Mouse (Mus musculus): Measurements from ENCODE around the gene Tnfsf12. TPM values are rescaled to one million over a fixed set of nuclear protein-coding genes. Genes with fewer than 3 reads are reported as not detected.

Gene Tnfsf12
- total and polyA plus RNA-seq, 2 experiments from 2014 or later = 4.5 to 6.2 TPM

DNA sequence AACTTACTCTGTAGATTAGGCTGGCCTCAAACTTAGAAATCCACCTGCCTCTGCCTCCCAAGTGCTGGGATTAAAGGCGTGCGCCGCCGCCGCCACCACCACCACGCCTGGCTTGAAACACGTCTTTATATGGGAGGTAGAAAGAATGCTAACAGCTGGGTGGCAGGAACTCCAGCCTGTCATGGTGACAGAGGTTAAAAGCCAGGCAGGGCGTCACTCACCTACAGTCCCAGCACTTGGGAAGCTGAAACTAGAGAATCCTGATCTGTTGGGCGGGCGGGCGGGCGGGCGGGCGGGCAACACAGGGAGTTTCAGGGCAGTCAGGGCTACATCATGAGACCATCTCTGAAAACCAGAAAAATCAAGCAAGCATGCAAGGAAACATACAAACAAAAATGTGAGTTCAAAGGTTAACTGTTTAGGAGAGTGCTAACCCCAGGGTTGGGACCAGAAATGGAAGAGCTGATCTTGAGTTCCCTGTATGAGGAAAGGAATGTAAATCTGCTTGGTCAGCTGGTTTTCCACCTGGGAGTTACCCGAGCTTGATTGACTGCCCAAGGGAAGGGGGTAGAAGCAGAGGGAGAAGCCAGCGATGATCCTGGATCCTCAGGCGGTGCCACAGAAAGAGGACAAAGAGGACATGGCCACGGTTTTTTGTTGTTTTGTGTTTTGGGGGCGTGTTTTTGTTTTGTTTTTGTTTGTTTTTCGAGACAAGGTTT lies 17.5 kb upstream of the Tnfsf12 start:
- H3K4me1 ChIP-seq (ENCODE audit: insufficient read depth, low read length) = 0 out of 2 replicates have a peak, but pooled peaks cover 2% of the 10 kb centered on the region
- ATAC-seq (ENCODE audit: low FRiP score) = no peak
- no peaks in the 10 kb centered on the region for H3K36me3 ChIP-seq (ENCODE audit: insufficient read depth, low read length)
- H3K4me2 ChIP-seq (ENCODE audit: low read depth, low read length, poor library complexity, severe bottlenecking) = no peak overlapping the region
- no peak for TF ChIP-seq CTCF (IDR thresholded peaks at IDR 0.05)
- DNase-seq (ENCODE audit: low spot score) = no peak
- H3K4me3 ChIP-seq (ENCODE audit: low read depth, low read length) = no peak overlapping the region
- no peaks in the 10 kb centered on the region for H3K27me3 ChIP-seq (ENCODE audit: insufficient read depth, low read length)
- no peaks in the 10 kb centered on the region for H3K9me3 ChIP-seq (ENCODE audit: low read length)
- H3K27ac ChIP-seq (ENCODE audit: low read depth, low read length) = no peak overlapping the region
- no peak overlapping the region for H3K9ac ChIP-seq (replicated peaks; ENCODE audit: low read length, poor library complexity, severe bottlenecking)
- WGBS = 84% methylated on average over 20 of the region's 20 CpGs

DNA sequence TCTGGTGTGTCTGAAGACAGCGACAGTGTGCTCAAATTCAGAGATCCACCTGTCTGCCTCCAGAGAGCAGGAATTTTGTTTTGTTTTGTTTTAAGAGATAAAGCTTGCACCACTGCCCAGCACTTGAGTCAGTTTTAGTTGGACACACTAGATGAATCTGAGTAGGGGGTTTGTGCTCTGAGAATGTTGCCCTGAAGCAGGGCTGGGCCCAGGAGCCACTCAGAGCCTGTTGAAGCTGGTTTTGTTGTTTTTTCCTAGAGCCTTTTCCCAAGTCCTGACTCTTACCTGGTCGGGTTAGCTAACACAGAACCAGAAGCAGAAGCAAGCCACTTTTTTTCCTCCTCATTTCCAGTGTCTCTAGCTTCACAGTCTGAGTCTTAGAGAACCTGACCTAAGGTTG lies 15.4 kb upstream of the Tnfsf12 start:
- H3K9ac ChIP-seq (replicated peaks; ENCODE audit: low read length, poor library complexity, severe bottlenecking) = no peak overlapping the region
- no peaks in the 10 kb centered on the region for H3K36me3 ChIP-seq (ENCODE audit: insufficient read depth, low read length)
- H3K9me3 ChIP-seq (ENCODE audit: low read length) = no peaks in the 10 kb centered on the region
- no peak for DNase-seq (ENCODE audit: low spot score)
- WGBS = 84% methylated on average over 2 of the region's 2 CpGs
- no peaks in the 10 kb centered on the region for H3K27me3 ChIP-seq (ENCODE audit: insufficient read depth, low read length)
- H3K4me1 ChIP-seq (ENCODE audit: insufficient read depth, low read length) = 0 out of 2 replicates have a peak, but pooled peaks cover 2% of the 10 kb centered on the region
- ATAC-seq (ENCODE audit: low FRiP score) = no peak
- H3K27ac ChIP-seq (ENCODE audit: low read depth, low read length) = no peak overlapping the region
- no peak overlapping the region for H3K4me2 ChIP-seq (ENCODE audit: low read depth, low read length, poor library complexity, severe bottlenecking)
- no peak overlapping the region for H3K4me3 ChIP-seq (ENCODE audit: low read depth, low read length)
- no peak for TF ChIP-seq CTCF (IDR thresholded peaks at IDR 0.05)

- WGBS = 67% methylated on average over 3 of the region's 3 CpGs
- no peak overlapping the region for H3K9ac ChIP-seq (replicated peaks; ENCODE audit: low read length, poor library complexity, severe bottlenecking)
- H3K27me3 ChIP-seq (ENCODE audit: insufficient read depth, low read length) = no peaks in the 10 kb centered on the region
- H3K4me2 ChIP-seq (ENCODE audit: low read depth, low read length, poor library complexity, severe bottlenecking) = no peak overlapping the region
- H3K27ac ChIP-seq (ENCODE audit: low read depth, low read length) = no peak overlapping the region
- H3K9me3 ChIP-seq (ENCODE audit: low read length) = no peaks in the 10 kb centered on the region
- no peak for TF ChIP-seq CTCF (IDR thresholded peaks at IDR 0.05)
- no peak for ATAC-seq (ENCODE audit: low FRiP score)
- DNase-seq (ENCODE audit: low spot score) = no peak
- no peak overlapping the region for H3K4me3 ChIP-seq (ENCODE audit: low read depth, low read length)
- H3K4me1 ChIP-seq (ENCODE audit: insufficient read depth, low read length) = 0 out of 2 replicates have a peak, but pooled peaks cover 2% of the 10 kb centered on the region
- no peaks in the 10 kb centered on the region for H3K36me3 ChIP-seq (ENCODE audit: insufficient read depth, low read length)
These were observed 14.8 kb upstream of the Tnfsf12 start for GRCm38 (mm10) chr11:69710470-69710869.

- Histone ChIP-seq H3K4me3 (ENCODE audit: low read depth, low read length) (no peak overlapping the region), H3K27ac (ENCODE audit: low read depth, low read length) (no peak overlapping the region), H3K4me1 (ENCODE audit: insufficient read depth, low read length) (0 out of 2 replicates have a peak, but pooled peaks cover 2% of the 10 kb centered on the region), H3K36me3 (ENCODE audit: insufficient read depth, low read length) (no peaks in the 10 kb centered on the region), H3K9ac (replicated peaks; ENCODE audit: low read length, poor library complexity, severe bottlenecking) (no peak overlapping the region), H3K4me2 (ENCODE audit: low read depth, low read length, poor library complexity, severe bottlenecking) (no peak overlapping the region), H3K27me3 (ENCODE audit: insufficient read depth, low read length) (no peaks in the 10 kb centered on the region), H3K9me3 (ENCODE audit: low read length) (no peaks in the 10 kb centered on the region)
- no peak for ATAC-seq (ENCODE audit: low FRiP score)
- DNase-seq (ENCODE audit: low spot score) = peak; percentile 11
- TF ChIP-seq CTCF (IDR thresholded peaks at IDR 0.05) = no peak
- 58% methylated on average over 11 of the region's 11 CpGs for WGBS
These were observed 14.2 kb upstream of the Tnfsf12 start for GRCm38 (mm10) chr11:69709554-69710446.

- WGBS = 81% methylated on average over 3 of the region's 3 CpGs
- Histone ChIP-seq H3K36me3 (ENCODE audit: insufficient read depth, low read length) (no peaks in the 10 kb centered on the region), H3K4me3 (ENCODE audit: low read depth, low read length) (no peak overlapping the region), H3K4me2 (ENCODE audit: low read depth, low read length, poor library complexity, severe bottlenecking) (no peak overlapping the region), H3K9ac (replicated peaks; ENCODE audit: low read length, poor library complexity, severe bottlenecking) (no peak overlapping the region), H3K27ac (ENCODE audit: low read depth, low read length) (no peak overlapping the region), H3K9me3 (ENCODE audit: low read length) (no peaks in the 10 kb centered on the region), H3K4me1 (ENCODE audit: insufficient read depth, low read length) (0 out of 2 replicates have a peak, but pooled peaks cover 2% of the 10 kb centered on the region), H3K27me3 (ENCODE audit: insufficient read depth, low read length) (no peaks in the 10 kb centered on the region)
- TF ChIP-seq CTCF (IDR thresholded peaks at IDR 0.05) = no peak
- ATAC-seq (ENCODE audit: low FRiP score) (no peak), DNase-seq (ENCODE audit: low spot score) (no peak)
These were observed 13.1 kb upstream of the Tnfsf12 start for GRCm38 (mm10) chr11:69708614-69709265.

Measured in midbrain, postnatal 0 days (tissue).